Mouse (Mus musculus) layer of hippocampus, postnatal 10 days (tissue): ENCODE data around the gene Six2. TPM values are rescaled to one million over a fixed set of nuclear protein-coding genes. Genes with fewer than 3 reads are reported as not detected.
"Not testable (repeated sequence)": the region's sequence is repeated elsewhere in the genome, so short reads cannot be mapped to it uniquely, and the experiment has no call there.

ENCODE experiments used
- DNase-seq, 2 experiments: peaks; one replicate each; pipeline ENCODE4 v3.0.0; 2021; ENCODE audit warnings: low spot score in 2 of 2
- total RNA-seq, 2 experiments: library from RNA; stranded (reverse); gene quantifications; 2 replicates each; pipeline ENCODE4 v1.2.3; 2021

Gene Six2
- total RNA-seq, 2 experiments from 2014 or later = 0.25 to 0.42 TPM

- no peak for DNase-seq
These were observed 2.4 kb upstream of the Six2 start for GRCm38 (mm10) chr17:85690323-85690968.

GRCm38 (mm10) chr17:85689807-85690319, 1.8 kb upstream of the Six2 start:
- no peak for DNase-seq

- DNase-seq = no peak
These were observed 1.1 kb upstream of the Six2 start for GRCm38 (mm10) chr17:85688911-85689806.

- no peak for DNase-seq
These were observed 446 bp downstream of the Six2 start for GRCm38 (mm10) chr17:85687421-85688235.

GRCm38 (mm10) chr17:85686476-85687420, 1.3 kb downstream of the Six2 start:
- DNase-seq = no peak

- DNase-seq = no peak
These were observed 2.3 kb downstream of the Six2 start for GRCm38 (mm10) chr17:85685689-85686281.

GRCm38 (mm10) chr17:85684841-85685688, 3.0 kb downstream of the Six2 start:
- no peak for DNase-seq

- DNase-seq = not testable (repeated sequence)
These were observed 3.6 kb downstream of the Six2 start for GRCm38 (mm10) chr17:85684436-85684835.

- no peak for DNase-seq
These were observed 4.1 kb downstream of the Six2 start for GRCm38 (mm10) chr17:85683984-85684307.

GRCm38 (mm10) chr17:85683111-85683983, 4.7 kb downstream of the Six2 start:
- no peak for DNase-seq

GRCm38 (mm10) chr17:85682181-85682710, 5.8 kb downstream of the Six2 start:
- DNase-seq = no peak

GRCm38 (mm10) chr17:85681741-85682140, 6.3 kb downstream of the Six2 start:
- no peak for DNase-seq

GRCm38 (mm10) chr17:85680851-85681550, 7.1 kb downstream of the Six2 start:
- DNase-seq = no peak

- DNase-seq = no peak
These were observed 7.8 kb downstream of the Six2 start for GRCm38 (mm10) chr17:85680116-85680850.

- DNase-seq = peak in 1 of 2 experiments; percentile 41
These were observed 8.4 kb downstream of the Six2 start for GRCm38 (mm10) chr17:85679651-85680050.

- DNase-seq = peak; percentile 82
These were observed 23.3 kb downstream of the Six2 start for GRCm38 (mm10) chr17:85664618-85665320.
